Mouse (Mus musculus) MEL (cell line): Measurements from ENCODE around the gene Scyl2. TPM values are rescaled to one million over a fixed set of nuclear protein-coding genes. Genes with fewer than 3 reads are reported as not detected.

Experiments
- DNase-seq: peaks from one replicate; pipeline ENCODE4 v3.0.0; 2011; ENCODE audit warnings: low read depth, low spot score
- H3K27ac ChIP-seq: 2 replicates; pipeline ENCODE4 v1.5.1; 2012; ENCODE audit warnings: low read depth, mild to moderate bottlenecking, control low read depth, low read length, moderate library complexity; ENCODE audit not compliant: control insufficient read depth
- H3K27me3 ChIP-seq, 2 experiments: fragments of 150-350 bp in 1 of 2; sonication (generic) in 1 of 2; 2 replicates each; pipeline ENCODE4 v1.6.1; 2012; ENCODE audit warnings: low read length in 2 of 2, mild to moderate bottlenecking in 2 of 2, improper control_type of control experiment in 1 of 2, moderate library complexity in 1 of 2; ENCODE audit not compliant: insufficient read depth in 2 of 2, control insufficient read depth in 1 of 2
- H3K36me3 ChIP-seq, 2 experiments: 2 replicates each; pipeline ENCODE4 v1.6.1; 2012 to 2014; ENCODE audit warnings: low read length in 2 of 2, improper control_type of control experiment in 1 of 2, inconsistent platforms in 1 of 2, mild to moderate bottlenecking in 1 of 2; ENCODE audit not compliant: insufficient read depth in 2 of 2, control insufficient read depth in 1 of 2
- H3K4me1 ChIP-seq, 2 experiments: fragments of 150-350 bp in 1 of 2; sonication (generic) in 1 of 2; 2 replicates each; pipeline ENCODE4 v1.6.1; 2012; ENCODE audit warnings: low read length in 2 of 2, improper control_type of control experiment in 1 of 2, mild to moderate bottlenecking in 1 of 2; ENCODE audit not compliant: insufficient read depth in 2 of 2, control insufficient read depth in 1 of 2
- H3K4me3 ChIP-seq, 2 experiments: fragments of 150-350 bp in 1 of 2; sonication (generic) in 1 of 2; 2 replicates each; pipeline ENCODE4 v1.5.1; 2012; ENCODE audit warnings: low read depth in 2 of 2, low read length in 2 of 2, mild to moderate bottlenecking in 2 of 2, moderate library complexity in 2 of 2, control low read depth in 1 of 2, improper control_type of control experiment in 1 of 2; ENCODE audit not compliant: control insufficient read depth in 1 of 2, insufficient read depth in 1 of 2
- H3K79me2 ChIP-seq: 2 replicates; pipeline ENCODE4 v1.6.1; 2012; ENCODE audit warnings: mild to moderate bottlenecking, low read length, moderate library complexity; ENCODE audit not compliant: control insufficient read depth, poor library complexity, insufficient read depth
- H3K9ac ChIP-seq: 2 replicates; pipeline ENCODE4 v1.6.1; 2012; ENCODE audit warnings: low read depth, mild to moderate bottlenecking, control low read depth, low read length, moderate library complexity; ENCODE audit not compliant: control insufficient read depth, poor library complexity, severe bottlenecking
- H3K9me3 ChIP-seq: fragments of 150-350 bp; sonication (generic); replicated peaks from 2 replicates; pipeline ENCODE4 v1.6.1; 2012; ENCODE audit warnings: mild to moderate bottlenecking, low read length, improper control_type of control experiment, moderate library complexity; ENCODE audit not compliant: insufficient read depth
- CTCF ChIP-seq, 3 experiments: IDR thresholded peaks in 2 of 3; conservative IDR thresholded peaks in 1 of 3; 2 replicates each; pipeline ENCODE4 v1.5.1; 2011 to 2012; ENCODE audit warnings: low read length in 3 of 3, low read depth in 2 of 3, mild to moderate bottlenecking in 2 of 3, improper control_type of control experiment in 1 of 3, inconsistent platforms in 1 of 3, mixed read lengths in 1 of 3, moderate library complexity in 1 of 3; ENCODE audit not compliant: control insufficient read depth in 1 of 3, insufficient read depth in 1 of 3, poor library complexity in 1 of 3, severe bottlenecking in 1 of 3
- EP300 ChIP-seq, 2 experiments: IDR thresholded peaks; 2 replicates each; pipeline ENCODE4 v1.6.1; 2011; ENCODE audit warnings: improper control_type of control experiment in 2 of 2, low read length in 2 of 2, low read depth in 1 of 2, mild to moderate bottlenecking in 1 of 2
- ETS1 ChIP-seq: IDR thresholded peaks from 2 replicates; pipeline ENCODE4 v1.6.1; 2012; ENCODE audit warnings: low read depth, mild to moderate bottlenecking, inconsistent platforms, low read length, improper control_type of control experiment, moderate library complexity
- GATA1 ChIP-seq: IDR thresholded peaks from 2 replicates; pipeline ENCODE4 v1.6.1; 2011; ENCODE audit warnings: low read depth, low read length, improper control_type of control experiment
- MAZ ChIP-seq: IDR thresholded peaks from 2 replicates; pipeline ENCODE4 v1.6.1; 2012; ENCODE audit warnings: low read depth, mild to moderate bottlenecking, inconsistent platforms, low read length, improper control_type of control experiment
- MEF2A ChIP-seq: IDR thresholded peaks from 2 replicates; pipeline ENCODE4 v1.6.1; 2014; ENCODE audit warnings: low read depth, mild to moderate bottlenecking, inconsistent platforms, low read length, improper control_type of control experiment; ENCODE audit not compliant: poor library complexity, insufficient replicate concordance, severe bottlenecking; ENCODE audit errors: extremely low read depth
- NRF1 ChIP-seq: IDR thresholded peaks from 2 replicates; pipeline ENCODE4 v1.6.1; 2014; ENCODE audit warnings: low read depth, mild to moderate bottlenecking, inconsistent platforms, low read length, improper control_type of control experiment, moderate library complexity; ENCODE audit not compliant: poor library complexity, insufficient read depth, severe bottlenecking
- POLR2A ChIP-seq, 2 experiments: IDR thresholded peaks; 2 replicates each; pipeline ENCODE4 v1.6.1; 2011 to 2012; ENCODE audit warnings: low read length in 2 of 2, mild to moderate bottlenecking in 2 of 2, control low read depth in 1 of 2, improper control_type of control experiment in 1 of 2, low read depth in 1 of 2, moderate library complexity in 1 of 2; ENCODE audit not compliant: control insufficient read depth in 1 of 2, insufficient read depth in 1 of 2, poor library complexity in 1 of 2
- RAD21 ChIP-seq: IDR thresholded peaks from 2 replicates; pipeline ENCODE4 v1.6.1; 2011; ENCODE audit warnings: mild to moderate bottlenecking, low read depth, low read length, improper control_type of control experiment
- RCOR1 ChIP-seq: IDR thresholded peaks from 2 replicates; pipeline ENCODE4 v1.6.1; 2012; ENCODE audit warnings: low read depth, mild to moderate bottlenecking, inconsistent platforms, low read length, improper control_type of control experiment
- SIN3A ChIP-seq: IDR thresholded peaks from 2 replicates; pipeline ENCODE4 v1.6.1; 2012; ENCODE audit warnings: low read length, improper control_type of control experiment, inconsistent platforms
- SMC3 ChIP-seq: IDR thresholded peaks from 2 replicates; pipeline ENCODE4 v1.6.1; 2011; ENCODE audit warnings: low read depth, low read length, improper control_type of control experiment
- TCF12 ChIP-seq: IDR thresholded peaks from 2 replicates; pipeline ENCODE4 v1.6.1; 2014; ENCODE audit warnings: low read depth, mild to moderate bottlenecking, inconsistent platforms, low read length, improper control_type of control experiment, moderate library complexity
- USF1 ChIP-seq: IDR thresholded peaks from 2 replicates; pipeline ENCODE4 v1.6.1; 2014; ENCODE audit warnings: low read depth, mild to moderate bottlenecking, inconsistent platforms, low read length, improper control_type of control experiment, moderate library complexity
- USF2 ChIP-seq, 2 experiments: IDR thresholded peaks; 2 replicates each; pipeline ENCODE4 v1.6.1; 2011 to 2012; ENCODE audit warnings: improper control_type of control experiment in 2 of 2, low read length in 2 of 2, borderline replicate concordance in 1 of 2, inconsistent platforms in 1 of 2, low read depth in 1 of 2, mild to moderate bottlenecking in 1 of 2; ENCODE audit not compliant: insufficient read depth in 1 of 2
- ZC3H11A ChIP-seq: IDR thresholded peaks from 2 replicates; pipeline ENCODE4 v1.6.1; 2012; ENCODE audit warnings: low read depth, mild to moderate bottlenecking, inconsistent platforms, low read length, improper control_type of control experiment
- ZMIZ1 ChIP-seq: IDR thresholded peaks from 2 replicates; pipeline ENCODE4 v1.6.1; 2012; ENCODE audit warnings: low read depth, mild to moderate bottlenecking, inconsistent platforms, low read length, improper control_type of control experiment, moderate library complexity
- ZNF384 ChIP-seq: IDR thresholded peaks from 2 replicates; pipeline ENCODE4 v1.6.1; 2012; ENCODE audit warnings: low read depth, mild to moderate bottlenecking, inconsistent platforms, low read length, improper control_type of control experiment
- polyA plus RNA-seq, 2 experiments: library from polyadenylated mRNA; stranded (reverse) in 1 of 2; unstranded in 1 of 2; fragments of >175 nt in 1 of 2; fragments of >200 nt in 1 of 2; gene quantifications; 2 replicates each; pipeline versions ENCODE4 v1.2.1 to v1.2.4; 2012; ENCODE audit warnings: low replicate concordance in 2 of 2, low read depth in 1 of 2; ENCODE audit not compliant: insufficient read length in 2 of 2, insufficient read depth in 1 of 2, missing spikeins in 1 of 2
- total RNA-seq: library from RNA; depleted of rRNA; stranded (reverse); fragments of 300-350 nt; gene quantifications from 2 replicates; pipeline ENCODE4 v1.2.3, GENCODE M21; 2012

The Scyl2 gene
- total and polyA plus RNA-seq, 3 experiments: 19.8 to 27.9 TPM; not detected in 1

DNA sequence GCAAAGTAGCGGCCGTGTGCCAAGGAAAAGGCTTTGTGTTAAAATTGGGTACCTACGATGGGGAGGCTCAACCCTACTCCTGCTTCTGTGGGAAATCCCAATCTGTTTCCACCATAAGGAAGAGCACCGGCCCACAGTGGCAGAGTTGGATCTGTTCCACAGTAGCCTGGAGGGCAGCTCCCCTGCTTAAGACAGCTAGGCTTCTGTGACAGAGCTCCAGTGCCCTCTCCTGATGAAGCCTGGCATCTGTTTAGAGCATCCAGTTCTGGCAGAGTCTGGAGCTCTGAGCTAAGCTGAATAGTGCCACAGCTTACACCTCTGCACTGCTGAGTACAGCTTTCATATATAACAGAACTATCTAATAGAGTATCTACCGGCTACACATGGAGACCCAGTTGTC lies 51.1 kb downstream of the Scyl2 start:
- H3K9ac ChIP-seq: no peak overlapping the region

DNA sequence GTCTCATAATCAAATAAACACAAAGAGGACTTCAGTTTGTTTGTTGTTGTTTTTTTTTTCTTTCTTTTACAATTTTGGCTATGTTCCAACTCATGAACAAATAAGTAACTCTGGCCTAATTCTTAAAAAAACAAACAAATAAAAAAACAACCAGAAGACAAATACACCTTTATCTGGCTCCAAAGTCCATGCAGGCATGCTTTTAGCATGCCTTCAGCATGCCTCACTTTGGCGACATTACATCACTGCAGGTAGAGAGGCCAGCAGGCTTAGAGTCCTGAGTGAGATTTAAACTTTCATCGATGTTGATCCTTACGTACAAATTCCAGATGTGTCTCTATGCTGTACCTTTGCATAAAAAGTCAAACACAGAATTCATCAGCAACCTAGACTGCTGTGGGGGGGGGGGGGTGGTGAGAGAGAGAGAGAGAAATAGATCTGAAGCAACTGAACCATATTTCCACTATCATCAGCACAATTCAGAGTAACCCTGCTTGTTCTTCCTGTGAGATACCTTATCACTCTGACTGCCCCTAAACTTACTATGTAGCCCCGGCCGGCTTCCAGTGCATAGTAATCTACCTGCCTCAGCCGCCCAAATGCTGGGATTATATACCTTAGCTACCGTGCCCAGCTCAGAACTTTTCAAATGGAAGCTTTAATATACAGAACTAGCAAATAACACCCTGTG lies 52.2 kb downstream of the Scyl2 start:
- no peak overlapping the region for H3K4me3 ChIP-seq
- H3K9me3 ChIP-seq: no peaks in the 10 kb centered on the region
- TF ChIP-seq SIN3A: no peak
- TF ChIP-seq TCF12: peak; percentile 70
- TF ChIP-seq ETS1: peak; percentile 40
- no peak for TF ChIP-seq MEF2A
- TF ChIP-seq NRF1: no peak
- peak; percentile 56 to 73 for TF ChIP-seq EP300 (IDR thresholded peaks at IDR 0.05; ENCODE audit: low read depth in 1 of 2, low read length in 2 of 2)
- peak; percentile 1; the same call in 1 of the 2 replicates for TF ChIP-seq SMC3
- TF ChIP-seq ZNF384: peak; percentile 46; the same call in 1 of the 2 replicates
- TF ChIP-seq GATA1: peak; percentile 69
- no peak for TF ChIP-seq USF1
- no peak for TF ChIP-seq USF2 (IDR thresholded peaks at IDR 0.05; ENCODE audit: borderline replicate concordance in 1 of 2, insufficient read depth in 1 of 2, low read depth in 1 of 2, low read length in 2 of 2)
- TF ChIP-seq ZMIZ1: no peak
- TF ChIP-seq POLR2A (IDR thresholded peaks at IDR 0.05; ENCODE audit: control insufficient read depth in 1 of 2, insufficient read depth in 1 of 2, low read depth in 1 of 2, low read length in 2 of 2, poor library complexity in 1 of 2): no peak
- TF ChIP-seq RCOR1: peak; percentile 24; the same call in 1 of the 2 replicates
- no peaks in the 10 kb centered on the region for H3K79me2 ChIP-seq
- no peak overlapping the region for H3K9ac ChIP-seq
- H3K4me1 ChIP-seq: peaks cover 6 to 13% of the 10 kb centered on the region in 2 experiments
- no peak overlapping the region for H3K27ac ChIP-seq
- no peaks in the 10 kb centered on the region for H3K27me3 ChIP-seq
- peaks cover 0 to 11% of the 10 kb centered on the region in 2 experiments; a peak in 2 of 4 replicates for H3K36me3 ChIP-seq
- DNase-seq: peak; percentile 49

More for the DNA sequence above, 51.1 kb downstream of the Scyl2 start:
- Histone ChIP-seq H3K4me3 (no peak overlapping the region), H3K79me2 (no peaks in the 10 kb centered on the region), H3K36me3 (peaks cover 2 to 11% of the 10 kb centered on the region in 2 experiments; a peak in 3 of 4 replicates), H3K9me3 (no peaks in the 10 kb centered on the region), H3K27ac (no peak overlapping the region), H3K4me1 (peaks cover 6 to 13% of the 10 kb centered on the region in 2 experiments), H3K27me3 (no peaks in the 10 kb centered on the region)
- peak; percentile 59 for DNase-seq
- TF ChIP-seq RAD21: peak; percentile 62
- TF ChIP-seq ZC3H11A: peak; percentile 34
- TF ChIP-seq MAZ: no peak
- peak; percentile 59 for TF ChIP-seq SMC3
- TF ChIP-seq CTCF (IDR thresholded peaks at IDR 0.05 in 2 of 3, conservative IDR thresholded peaks at IDR 0.05 in 1 of 3; ENCODE audit: control insufficient read depth in 1 of 3, insufficient read depth in 1 of 3, low read depth in 2 of 3, low read length in 3 of 3, poor library complexity in 1 of 3, severe bottlenecking in 1 of 3): peak; percentile 29 to 54 (median 33); a peak in 5 of 6 replicates
